Mouse (Mus musculus): ENCODE data around the gene Cpne4. TPM values are rescaled to one million over a fixed set of nuclear protein-coding genes. Genes with fewer than 3 reads are reported as not detected.

Gene Cpne4
- polyA plus RNA-seq, 1 experiment = not detected

GRCm38 (mm10) chr9:104581921-104582624, 35.0 kb downstream of the Cpne4 start:
- Histone ChIP-seq H3K4me1 (ENCODE audit: control insufficient read depth) (no peaks in the 10 kb centered on the region), H3K9me3 (ENCODE audit: control insufficient read depth, low read length) (no peaks in the 10 kb centered on the region; the same call in 1 of the 2 replicates), H3K36me3 (ENCODE audit: control insufficient read depth) (no peaks in the 10 kb centered on the region), H3K4me3 (replicated peaks) (no peak overlapping the region), H3K27me3 (ENCODE audit: control insufficient read depth) (no peaks in the 10 kb centered on the region)
- TF ChIP-seq GATA1 (IDR thresholded peaks at IDR 0.05; ENCODE audit: low read length) = no peak
- no peak for TF ChIP-seq TAL1 (IDR thresholded peaks at IDR 0.05; ENCODE audit: low read length)

DNA sequence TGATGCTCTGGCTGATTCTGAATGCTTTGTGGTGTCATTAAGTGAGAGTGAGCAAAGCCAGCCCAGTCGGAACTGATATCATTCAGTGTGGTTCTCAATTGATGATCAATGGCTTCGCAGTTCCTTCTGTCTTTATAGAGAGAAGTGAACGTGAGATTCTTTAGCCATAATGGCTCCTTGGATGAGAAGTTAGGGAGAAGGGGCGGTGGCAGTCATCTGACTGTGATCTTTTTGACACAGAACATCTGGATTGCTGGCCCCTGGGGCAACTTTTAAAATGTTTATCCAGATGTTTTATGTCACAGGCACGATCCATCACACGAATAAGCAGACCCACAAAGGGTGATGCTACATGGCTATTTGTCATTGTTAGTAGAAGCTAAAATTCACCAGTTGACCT, 35.6 kb downstream of the Cpne4 start:
- Histone ChIP-seq H3K36me3 (ENCODE audit: control insufficient read depth) (no peaks in the 10 kb centered on the region), H3K9me3 (ENCODE audit: control insufficient read depth, low read length) (peaks cover under 1% of the 10 kb centered on the region), H3K27me3 (ENCODE audit: control insufficient read depth) (no peaks in the 10 kb centered on the region), H3K4me3 (replicated peaks) (no peak overlapping the region), H3K4me1 (ENCODE audit: control insufficient read depth) (no peaks in the 10 kb centered on the region)
- TF ChIP-seq TAL1 (IDR thresholded peaks at IDR 0.05; ENCODE audit: low read length) (no peak), GATA1 (IDR thresholded peaks at IDR 0.05; ENCODE audit: low read length) (no peak)

- no peaks in the 10 kb centered on the region for H3K27me3 ChIP-seq (ENCODE audit: control insufficient read depth)
- H3K36me3 ChIP-seq (ENCODE audit: control insufficient read depth) = no peaks in the 10 kb centered on the region
- H3K4me1 ChIP-seq (ENCODE audit: control insufficient read depth) = no peaks in the 10 kb centered on the region
- H3K9me3 ChIP-seq (ENCODE audit: control insufficient read depth, low read length) = peaks cover 37% of the 10 kb centered on the region
- H3K4me3 ChIP-seq (replicated peaks) = no peak overlapping the region
- no peak for TF ChIP-seq TAL1 (IDR thresholded peaks at IDR 0.05; ENCODE audit: low read length)
- TF ChIP-seq GATA1 (IDR thresholded peaks at IDR 0.05; ENCODE audit: low read length) = no peak
Observed at GRCm38 (mm10) chr9:104594550-104594949, 47.5 kb downstream of the Cpne4 start.

- Histone ChIP-seq H3K4me1 (ENCODE audit: control insufficient read depth) (no peaks in the 10 kb centered on the region), H3K27me3 (ENCODE audit: control insufficient read depth) (no peaks in the 10 kb centered on the region), H3K36me3 (ENCODE audit: control insufficient read depth) (no peaks in the 10 kb centered on the region), H3K9me3 (ENCODE audit: control insufficient read depth, low read length) (peaks cover 41% of the 10 kb centered on the region), H3K4me3 (replicated peaks) (no peak overlapping the region)
- TF ChIP-seq TAL1 (IDR thresholded peaks at IDR 0.05; ENCODE audit: low read length) (no peak), GATA1 (IDR thresholded peaks at IDR 0.05; ENCODE audit: low read length) (no peak)
Observed at GRCm38 (mm10) chr9:104594979-104595378, 47.9 kb downstream of the Cpne4 start.

DNA sequence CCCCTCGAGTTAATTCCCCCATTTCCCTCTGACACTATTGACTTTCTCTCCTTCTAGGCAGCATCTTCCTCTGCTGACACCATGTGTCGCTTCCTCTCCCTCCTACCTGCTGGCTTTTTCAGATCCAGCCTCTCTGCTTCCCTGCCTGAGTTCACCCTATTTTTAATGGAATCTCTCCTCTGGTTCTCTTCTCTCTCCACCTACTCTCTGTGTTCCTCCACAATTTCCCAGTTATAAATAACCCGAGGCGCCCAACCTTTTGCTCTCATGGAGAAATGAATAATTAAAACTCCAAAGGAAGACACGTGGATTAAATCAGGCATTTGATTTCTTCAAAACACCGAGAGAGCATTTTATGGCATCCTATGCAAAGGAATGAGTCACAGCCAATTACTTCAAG, 65.4 kb downstream of the Cpne4 start:
- TF ChIP-seq TAL1 (IDR thresholded peaks at IDR 0.05; ENCODE audit: low read length) (no peak), GATA1 (IDR thresholded peaks at IDR 0.05; ENCODE audit: low read length) (no peak)
- Histone ChIP-seq H3K27me3 (ENCODE audit: control insufficient read depth) (no peaks in the 10 kb centered on the region), H3K4me1 (ENCODE audit: control insufficient read depth) (no peaks in the 10 kb centered on the region), H3K4me3 (replicated peaks) (no peak overlapping the region), H3K36me3 (ENCODE audit: control insufficient read depth) (no peaks in the 10 kb centered on the region), H3K9me3 (ENCODE audit: control insufficient read depth, low read length) (no peaks in the 10 kb centered on the region; the same call in 1 of the 2 replicates)

DNA sequence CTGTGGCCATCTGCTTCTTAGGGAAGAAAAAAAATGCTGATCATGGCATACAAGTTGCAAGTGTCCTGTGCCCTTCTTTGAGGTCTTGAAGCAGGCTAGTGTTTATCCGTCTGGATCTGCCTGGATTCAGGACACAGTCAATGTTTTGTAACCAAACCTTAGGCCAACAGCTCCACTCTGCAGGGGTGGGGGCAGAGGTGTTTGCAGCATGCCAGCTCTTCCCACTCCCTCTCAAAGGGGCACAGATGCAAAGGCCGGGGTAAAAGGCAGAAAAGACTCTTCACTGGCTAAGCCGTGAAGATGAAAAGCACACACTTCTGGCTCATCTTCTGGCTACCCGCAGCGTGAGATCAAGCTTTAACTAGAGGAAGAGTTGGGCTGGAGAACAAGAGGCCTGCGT, 69.6 kb downstream of the Cpne4 start:
- no peaks in the 10 kb centered on the region for H3K27me3 ChIP-seq (ENCODE audit: control insufficient read depth)
- no peak overlapping the region for H3K4me3 ChIP-seq (replicated peaks)
- H3K9me3 ChIP-seq (ENCODE audit: control insufficient read depth, low read length) = no peaks in the 10 kb centered on the region; the same call in 1 of the 2 replicates
- H3K4me1 ChIP-seq (ENCODE audit: control insufficient read depth) = no peaks in the 10 kb centered on the region
- no peaks in the 10 kb centered on the region for H3K36me3 ChIP-seq (ENCODE audit: control insufficient read depth)
- TF ChIP-seq TAL1 (IDR thresholded peaks at IDR 0.05; ENCODE audit: low read length) = no peak
- no peak for TF ChIP-seq GATA1 (IDR thresholded peaks at IDR 0.05; ENCODE audit: low read length)

- Histone ChIP-seq H3K9me3 (ENCODE audit: control insufficient read depth, low read length) (peaks cover 3% of the 10 kb centered on the region; the same call in 1 of the 2 replicates), H3K4me1 (ENCODE audit: control insufficient read depth) (no peaks in the 10 kb centered on the region), H3K36me3 (ENCODE audit: control insufficient read depth) (no peaks in the 10 kb centered on the region), H3K27me3 (ENCODE audit: control insufficient read depth) (no peaks in the 10 kb centered on the region), H3K4me3 (replicated peaks) (no peak overlapping the region)
- no peak for TF ChIP-seq GATA1 (IDR thresholded peaks at IDR 0.05; ENCODE audit: low read length)
- TF ChIP-seq TAL1 (IDR thresholded peaks at IDR 0.05; ENCODE audit: low read length) = no peak
Observed at GRCm38 (mm10) chr9:104623564-104623963, 76.5 kb downstream of the Cpne4 start.

DNA sequence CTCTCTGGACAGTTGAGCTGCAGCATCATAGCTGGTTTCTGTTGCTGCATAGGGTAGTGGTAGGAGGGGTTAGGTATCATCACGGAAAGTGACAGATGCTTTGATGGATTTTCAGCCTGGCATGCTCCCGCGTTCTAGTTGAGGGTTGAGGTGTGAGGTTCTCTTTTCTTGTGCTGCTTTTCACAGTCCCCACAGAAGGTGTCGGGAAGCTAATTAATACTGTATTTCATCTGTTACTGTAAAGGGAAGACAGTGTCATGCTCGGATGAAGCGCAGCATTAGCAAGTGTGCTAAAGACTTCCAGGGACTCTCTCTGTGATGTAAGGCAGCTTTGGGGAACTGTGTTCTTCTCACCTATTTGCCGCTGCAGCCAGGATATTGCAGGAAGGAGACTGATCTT, 80.7 kb downstream of the Cpne4 start:
- Histone ChIP-seq H3K27me3 (ENCODE audit: control insufficient read depth) (no peaks in the 10 kb centered on the region), H3K9me3 (ENCODE audit: control insufficient read depth, low read length) (peaks cover 3% of the 10 kb centered on the region; the same call in 1 of the 2 replicates), H3K4me1 (ENCODE audit: control insufficient read depth) (no peaks in the 10 kb centered on the region), H3K36me3 (ENCODE audit: control insufficient read depth) (no peaks in the 10 kb centered on the region), H3K4me3 (replicated peaks) (no peak overlapping the region)
- TF ChIP-seq GATA1 (IDR thresholded peaks at IDR 0.05; ENCODE audit: low read length) (no peak), TAL1 (IDR thresholded peaks at IDR 0.05; ENCODE audit: low read length) (no peak)

DNA sequence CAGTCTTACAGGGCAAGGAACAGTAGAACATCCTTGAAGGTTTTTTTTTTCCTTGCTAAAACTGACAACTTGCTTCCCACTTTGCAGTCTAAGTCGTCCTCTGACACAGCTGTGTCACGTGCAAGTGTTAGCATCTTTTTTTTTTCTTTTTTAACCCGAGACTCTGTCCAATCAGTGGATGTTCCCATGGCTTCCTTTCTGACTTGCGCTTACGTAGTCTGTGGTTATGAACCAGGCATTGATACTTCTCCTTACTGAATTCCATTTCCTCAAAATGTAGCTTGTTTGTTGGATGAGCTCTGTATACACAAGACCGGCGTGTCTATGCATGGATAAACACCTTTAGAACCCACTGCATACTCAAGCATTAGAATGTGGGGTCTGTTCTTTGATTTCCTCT, 82.2 kb downstream of the Cpne4 start:
- no peak for TF ChIP-seq GATA1 (IDR thresholded peaks at IDR 0.05; ENCODE audit: low read length)
- TF ChIP-seq TAL1 (IDR thresholded peaks at IDR 0.05; ENCODE audit: low read length) = no peak
- no peaks in the 10 kb centered on the region for H3K27me3 ChIP-seq (ENCODE audit: control insufficient read depth)
- H3K9me3 ChIP-seq (ENCODE audit: control insufficient read depth, low read length) = peaks cover 2% of the 10 kb centered on the region; the same call in 1 of the 2 replicates
- H3K4me3 ChIP-seq (replicated peaks) = no peak overlapping the region
- no peaks in the 10 kb centered on the region for H3K4me1 ChIP-seq (ENCODE audit: control insufficient read depth)
- no peaks in the 10 kb centered on the region for H3K36me3 ChIP-seq (ENCODE audit: control insufficient read depth)
